Mouse (Mus musculus) layer of hippocampus, adult 2 months (tissue): ENCODE measurements around the gene Ldlrap1. TPM values are rescaled to one million over a fixed set of nuclear protein-coding genes. Genes with fewer than 3 reads are reported as not detected.
A peak's percentile ranks its signal among the peaks of the same experiment; 100 is the strongest.

Experiments
- DNase-seq, 2 experiments: peaks; one replicate each; pipeline ENCODE4 v3.0.0; 2022; ENCODE audit warnings: low spot score in 2 of 2
- H3K27ac ChIP-seq: fragments of 200-600 bp; 2 replicates; pipeline ENCODE4 v1.8.1; 2022
- H3K4me3 ChIP-seq: fragments of 200-600 bp; 2 replicates; pipeline ENCODE4 v1.8.1; 2022; ENCODE audit warnings: mild to moderate bottlenecking
- CTCF ChIP-seq: fragments of 200-600 bp; conservative IDR thresholded peaks from 2 replicates; pipeline ENCODE4 v1.8.1; 2022; ENCODE audit warnings: antibody characterized with exemption, mild to moderate bottlenecking, moderate library complexity
- long read RNA-seq, 2 experiments: library from polyadenylated mRNA; stranded (forward); transcript quantifications; one replicate each; pipeline ENCODE4 v2.0.0; 2021; ENCODE audit warnings: borderline mapping rate in 2 of 2
- total RNA-seq, 2 experiments: library from RNA; stranded (reverse); gene quantifications; 2 replicates each; pipeline ENCODE4 v1.2.3; 2021

Gene Ldlrap1
- total RNA-seq = 1 to 10 TPM; 2.0 to 3.0 TPM
- long read RNA-seq, experiment 1, full-length matches to known transcripts = 1 of 1 reads
- long read RNA-seq, experiment 1, partial matches to known transcripts = 0 of 1 reads
- long read RNA-seq, experiment 1, other reads (novel, unspliced or antisense) = 0 of 1 reads
- long read RNA-seq, experiment 2, full-length matches to known transcripts = 4 of 5 reads
- long read RNA-seq, experiment 2, partial matches to known transcripts = 0 of 5 reads
- long read RNA-seq, experiment 2, other reads (novel, unspliced or antisense) = 1 of 5 reads

DNA sequence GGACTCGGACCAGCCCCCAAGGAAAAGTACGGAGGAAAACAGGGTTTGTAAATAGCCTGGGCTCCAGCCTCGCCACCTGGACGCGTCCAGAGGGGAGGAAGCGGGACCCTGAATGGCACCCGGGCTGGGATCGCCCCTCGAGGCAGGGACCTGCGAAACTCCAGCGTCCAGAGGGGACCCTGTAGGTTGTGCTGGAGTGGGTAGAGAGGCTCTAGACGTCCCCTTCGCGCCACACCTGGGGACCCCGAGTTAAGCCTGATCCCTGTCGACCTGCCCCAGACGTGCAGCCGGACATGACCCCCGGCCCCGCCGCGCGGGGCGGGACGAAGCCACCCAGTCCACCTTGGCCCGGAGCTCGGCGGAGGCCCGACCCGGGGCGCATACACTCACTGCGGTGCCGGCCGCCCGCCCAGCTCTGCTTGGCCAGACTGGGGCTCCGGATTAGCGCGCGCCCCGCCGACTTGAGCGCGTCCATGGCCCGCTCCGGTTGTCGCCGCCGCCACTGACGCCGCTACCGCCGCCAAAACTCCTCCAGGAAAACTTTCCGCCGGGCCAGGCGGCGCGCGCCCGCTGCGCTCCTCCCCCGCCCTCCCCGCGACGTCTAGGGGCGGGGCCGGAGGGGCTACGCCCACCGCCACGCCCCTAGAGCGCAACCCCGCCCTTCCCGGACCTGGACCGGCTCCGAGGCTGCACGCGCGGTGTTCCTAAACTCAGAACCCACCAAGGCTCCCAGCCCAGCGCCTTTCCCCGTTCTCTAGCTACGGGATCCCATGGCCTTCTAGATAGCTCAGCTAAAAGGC, at the start of gene Ldlrap1:
Gene Ldlrap1, minus strand, starts transcription at position 599 of the 800 bp plus-strand sequence.
- peak; percentile 21 to 69 for DNase-seq
- no peak for TF ChIP-seq CTCF
- Histone ChIP-seq H3K4me3 (peak within 1 kb of the TSS; percentile 73), H3K27ac (peak within 1 kb of the TSS; percentile 80)

DNA sequence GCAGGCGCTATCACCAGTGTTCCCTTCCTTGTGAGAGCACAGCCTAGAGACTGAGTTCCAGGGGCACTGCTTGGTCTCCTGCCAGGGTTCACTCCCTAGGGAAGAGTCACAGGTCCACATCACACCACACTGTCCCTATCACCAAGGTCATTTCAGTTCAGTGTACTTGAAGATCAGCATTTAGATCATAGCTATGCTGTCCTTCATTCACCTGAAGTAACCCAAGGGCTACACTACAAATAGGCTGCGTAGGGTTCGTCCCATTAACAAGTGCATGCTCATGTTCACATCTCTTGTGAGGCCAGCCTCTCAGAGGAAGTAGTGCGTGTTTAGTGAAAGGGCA, 46.4 kb upstream of the Ldlrap1 start:
- Histone ChIP-seq H3K27ac (no peak overlapping the region), H3K4me3 (no peak overlapping the region)
- no peak for TF ChIP-seq CTCF
- DNase-seq = no peak

DNA sequence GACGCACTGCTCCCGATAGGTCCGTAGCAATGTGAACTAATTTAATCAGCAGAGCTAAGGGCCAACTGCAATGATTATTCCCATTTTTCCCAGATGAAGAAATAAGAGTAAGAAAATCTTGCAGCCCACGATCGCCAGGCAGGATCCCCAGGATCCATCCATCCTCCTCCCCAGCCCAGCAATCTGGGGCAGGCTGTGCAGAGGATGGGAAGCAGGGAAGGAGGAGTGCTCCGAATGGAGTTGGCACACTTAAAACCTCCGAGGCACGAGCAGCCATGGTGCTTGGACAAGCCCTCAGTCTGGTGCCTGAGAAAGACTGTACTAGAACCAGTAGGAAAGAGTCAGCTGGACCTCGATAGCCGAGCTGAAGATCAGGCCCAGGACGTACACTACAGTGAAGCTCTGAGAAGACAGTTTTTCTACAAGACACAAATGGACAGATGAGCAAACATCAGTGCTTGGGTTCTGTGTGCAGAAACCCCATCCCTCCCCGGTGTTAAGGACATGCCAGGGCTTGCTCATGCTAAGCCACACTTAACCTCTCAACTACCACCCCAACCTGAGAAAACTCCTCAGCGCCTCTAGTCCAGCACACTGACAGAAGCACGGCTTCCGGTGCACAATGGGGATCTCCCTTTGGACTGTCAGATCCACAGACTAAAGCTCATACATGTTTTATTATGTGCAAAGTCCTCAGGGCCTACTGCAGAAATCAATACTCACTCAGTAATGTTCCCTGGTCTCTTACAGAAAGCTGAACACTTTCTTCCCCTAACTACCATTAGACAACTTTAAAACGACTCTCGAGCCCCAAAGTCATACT, 45.8 kb upstream of the Ldlrap1 start:
- no peak overlapping the region for H3K27ac ChIP-seq
- no peak for TF ChIP-seq CTCF
- no peak overlapping the region for H3K4me3 ChIP-seq
- DNase-seq = peak in 1 of 2 experiments; percentile 24

DNA sequence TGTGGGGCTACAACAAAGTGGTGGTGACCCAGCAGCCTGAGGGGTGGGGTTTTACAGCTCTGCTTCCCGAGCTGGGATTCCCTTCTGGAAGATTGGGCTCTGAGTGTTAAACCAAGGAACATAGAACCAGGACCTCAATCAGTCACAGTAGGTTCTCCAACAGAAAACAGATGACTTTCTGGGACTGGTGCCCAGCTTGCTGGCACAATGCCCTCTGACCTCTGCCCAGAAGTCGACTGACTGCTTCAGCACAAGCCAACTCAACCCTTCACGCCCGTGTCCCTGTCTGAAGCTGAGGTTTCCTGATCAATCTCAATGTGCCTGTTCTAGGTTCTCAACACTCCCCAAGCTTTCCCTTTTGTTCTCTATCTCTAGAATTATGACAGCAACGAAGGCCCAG, 36.9 kb upstream of the Ldlrap1 start:
- peak overlapping the region; percentile 44; the same call in 1 of the 2 replicates for H3K27ac ChIP-seq
- no peak for TF ChIP-seq CTCF
- H3K4me3 ChIP-seq = no peak overlapping the region
- peak in 1 of 2 experiments; percentile 38 for DNase-seq

DNA sequence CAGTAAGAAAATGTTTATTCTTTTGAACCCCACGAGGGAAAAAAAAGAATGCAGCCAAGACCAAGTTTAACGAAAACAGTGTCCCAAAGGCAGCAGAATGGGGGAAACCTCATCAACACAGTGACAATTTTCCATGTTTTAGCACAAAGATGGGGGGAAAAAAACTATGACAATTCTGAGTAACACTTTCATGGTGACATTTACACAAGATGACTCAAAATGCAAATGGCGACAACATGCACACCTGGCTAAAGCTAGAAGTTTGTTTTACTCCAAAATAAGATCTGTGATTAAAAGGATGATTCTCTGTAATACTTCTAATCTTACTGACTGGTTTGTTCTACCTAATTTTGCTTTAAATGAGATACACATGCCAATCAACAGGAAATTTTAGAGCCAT, 34.9 kb upstream of the Ldlrap1 start:
- Histone ChIP-seq H3K4me3 (no peak overlapping the region), H3K27ac (no peak overlapping the region)
- DNase-seq = no peak
- no peak for TF ChIP-seq CTCF

DNA sequence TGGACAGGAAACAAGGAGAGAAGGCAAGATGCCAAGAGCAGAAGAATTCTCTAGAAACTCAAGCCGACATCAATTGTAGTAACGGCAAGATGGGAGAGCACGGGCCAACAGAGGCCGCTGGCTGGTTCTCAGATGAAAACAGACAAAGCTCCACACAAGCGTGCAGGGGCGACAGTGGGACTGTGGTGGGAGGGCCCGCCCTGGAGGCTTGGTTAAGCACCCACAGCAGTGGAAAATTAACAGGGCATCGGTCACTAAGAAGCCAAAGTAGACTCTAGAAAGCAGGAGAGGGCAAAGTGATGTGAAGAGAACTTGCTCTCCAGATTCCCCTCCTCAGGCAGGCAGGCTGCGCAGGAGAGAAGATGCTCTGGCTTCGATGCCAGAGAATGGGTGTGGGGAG, 34.3 kb upstream of the Ldlrap1 start:
- H3K4me3 ChIP-seq = no peak overlapping the region
- TF ChIP-seq CTCF = no peak
- DNase-seq = no peak
- no peak overlapping the region for H3K27ac ChIP-seq

DNA sequence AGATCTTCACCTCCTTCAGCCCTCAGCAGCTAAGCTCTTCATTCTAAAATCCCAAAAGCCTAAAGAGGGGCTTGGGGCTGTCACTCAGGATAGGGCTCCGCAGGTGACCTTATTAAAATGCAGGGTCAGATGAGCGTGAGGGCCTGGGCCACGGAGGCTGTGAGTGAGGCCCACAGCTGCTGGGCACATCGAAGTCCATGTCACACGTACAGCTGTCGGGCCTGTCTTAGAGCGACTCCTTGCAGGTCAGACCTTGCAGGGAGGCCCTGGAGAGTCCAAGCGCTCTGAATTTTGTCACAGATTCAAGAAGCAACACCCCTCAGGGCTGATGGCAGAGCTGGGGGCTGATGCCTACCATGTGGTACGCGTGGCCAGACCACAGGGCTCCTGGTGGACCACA, 32.9 kb upstream of the Ldlrap1 start:
- DNase-seq = no peak
- no peak for TF ChIP-seq CTCF
- Histone ChIP-seq H3K4me3 (no peak overlapping the region), H3K27ac (no peak overlapping the region)

DNA sequence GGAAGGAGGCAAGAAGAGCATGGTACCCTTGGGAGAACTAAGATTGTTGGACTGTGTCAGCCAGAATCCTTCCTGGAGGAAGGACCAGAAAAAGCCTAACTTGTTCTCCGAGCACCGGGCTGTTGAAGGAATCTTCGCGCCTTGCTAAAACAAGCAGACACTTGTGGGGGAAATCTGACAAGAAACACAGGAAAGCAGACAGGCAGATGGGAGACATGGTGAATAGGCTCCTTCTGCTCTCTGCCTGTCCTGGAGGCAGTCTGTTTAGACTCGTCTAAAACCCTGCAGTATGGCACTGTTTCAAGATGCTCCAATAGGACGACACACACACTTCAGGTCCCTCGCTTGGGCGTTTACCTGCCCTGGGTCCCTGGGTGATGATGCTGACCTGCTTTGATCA, 32.3 kb upstream of the Ldlrap1 start:
- TF ChIP-seq CTCF = no peak
- Histone ChIP-seq H3K4me3 (no peak overlapping the region), H3K27ac (no peak overlapping the region)
- peak; percentile 31 to 38 for DNase-seq

DNA sequence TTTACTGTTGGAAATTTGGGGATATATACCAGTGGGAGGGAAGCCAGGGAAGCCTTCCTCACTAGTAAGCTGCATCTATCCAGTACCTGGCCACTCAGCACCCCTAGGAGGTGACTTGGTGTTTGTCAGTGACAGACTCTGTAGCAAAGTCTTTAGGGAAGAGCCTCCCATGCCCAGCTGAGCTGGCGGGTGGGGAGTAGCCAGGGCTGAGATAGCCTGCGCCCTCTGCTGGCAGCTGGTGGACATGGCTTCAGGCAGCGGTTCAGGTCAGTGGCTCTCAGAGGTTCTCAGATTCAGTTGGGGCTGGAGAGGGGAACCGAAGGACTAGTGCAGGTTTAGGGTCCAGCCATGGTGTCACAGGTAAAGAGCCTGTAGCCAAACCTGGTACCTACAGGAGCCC, 31.4 kb upstream of the Ldlrap1 start:
- TF ChIP-seq CTCF = peak; percentile 92
- peak; percentile 31 to 57 for DNase-seq

DNA sequence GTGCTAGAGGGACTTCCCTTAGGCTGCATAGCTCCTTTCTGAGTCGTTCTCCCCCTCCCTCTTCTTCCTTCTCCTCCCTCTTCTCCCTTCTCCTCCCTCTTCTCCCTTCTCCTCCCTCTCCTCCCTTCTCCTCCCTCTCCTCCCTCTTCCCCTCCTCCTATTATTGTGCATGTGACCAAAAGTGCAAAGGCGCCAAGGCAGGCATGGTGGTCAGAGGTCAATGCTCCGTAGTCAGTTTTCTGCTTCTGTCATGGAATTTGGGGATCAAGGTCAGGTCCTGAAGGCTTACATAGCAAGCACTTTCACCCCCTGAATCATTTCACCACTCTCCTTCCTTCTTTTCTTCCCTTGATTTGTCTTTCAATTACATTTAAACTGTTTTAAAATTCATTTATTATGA, 31.0 kb upstream of the Ldlrap1 start:
- no peak overlapping the region for H3K4me3 ChIP-seq
- no peak for TF ChIP-seq CTCF
- H3K27ac ChIP-seq = no peak overlapping the region
- no peak for DNase-seq

More for the DNA sequence above, 31.4 kb upstream of the Ldlrap1 start:
- no peak overlapping the region for H3K4me3 ChIP-seq
- no peak overlapping the region for H3K27ac ChIP-seq

DNA sequence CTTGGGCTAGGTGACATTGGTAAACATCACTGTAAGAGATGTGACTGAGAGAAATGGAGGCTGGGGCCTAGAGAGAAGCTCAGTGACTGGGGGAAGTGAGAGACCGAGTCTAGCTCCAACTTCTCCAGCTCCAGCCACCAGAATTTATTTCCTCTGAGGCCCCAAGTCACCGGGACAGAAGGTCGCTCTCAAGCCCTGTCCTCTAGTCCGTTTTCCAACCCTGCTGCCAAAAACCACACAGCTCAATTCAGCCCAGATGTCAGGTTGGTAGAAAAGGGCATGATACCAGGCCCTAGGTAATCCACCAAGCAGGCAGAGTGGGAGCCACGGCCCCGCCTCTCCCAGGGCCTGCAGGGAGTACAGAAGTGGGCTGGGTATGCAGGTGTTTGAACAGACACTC, 29.8 kb upstream of the Ldlrap1 start:
- no peak overlapping the region for H3K4me3 ChIP-seq
- no peak for TF ChIP-seq CTCF
- DNase-seq = no peak
- no peak overlapping the region for H3K27ac ChIP-seq

DNA sequence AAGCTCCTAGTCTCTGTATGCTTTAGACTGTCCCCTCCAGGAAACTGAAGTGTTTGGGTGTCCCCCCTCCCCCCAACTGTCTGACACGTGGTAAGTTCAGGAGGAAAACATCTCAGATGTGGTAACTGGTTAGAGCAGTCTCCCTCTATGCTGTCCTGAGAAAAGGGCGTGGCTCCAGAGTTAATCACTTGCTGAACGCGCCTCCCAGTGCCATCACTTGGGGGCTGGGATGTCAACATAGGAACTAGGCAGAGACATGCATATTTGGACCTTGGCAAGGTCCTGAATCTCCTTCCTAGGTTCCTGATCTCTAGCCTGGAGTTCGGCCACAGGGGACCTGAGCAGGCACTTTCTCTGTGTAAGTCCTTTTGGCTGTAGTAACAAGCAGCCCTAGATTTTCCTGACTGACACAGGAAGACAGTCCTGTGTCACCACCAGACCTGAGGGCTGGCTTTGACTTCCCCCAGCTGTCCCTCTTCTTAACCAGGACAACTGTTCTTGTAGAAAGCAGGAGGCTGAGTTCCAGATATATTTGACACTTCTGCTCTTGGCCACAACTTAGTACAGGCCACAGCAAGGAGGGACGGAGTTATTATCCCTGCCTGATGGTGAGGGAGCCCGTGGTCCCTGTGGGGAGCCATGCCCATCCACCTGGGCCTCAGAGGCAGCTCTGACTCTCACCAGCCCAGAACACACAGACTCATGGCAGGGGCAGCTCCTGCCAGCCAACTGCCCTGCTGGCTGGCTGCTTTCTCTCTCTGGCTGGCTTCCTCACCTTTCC, 28.9 kb upstream of the Ldlrap1 start:
- no peak for TF ChIP-seq CTCF
- Histone ChIP-seq H3K4me3 (no peak overlapping the region), H3K27ac (no peak overlapping the region)
- no peak for DNase-seq
